ENCODE assay signal across 33 mouse cellular contexts in genomic region chr6:122569762-122570161, GRCm38 (mm10). TPM values are rescaled to one million over a fixed set of nuclear protein-coding genes. Genes with fewer than 3 reads are reported as not detected.
DNase-seq lines count a peak whose midpoint lies in the region; ATAC-seq and TF ChIP-seq lines count a peak whose summit lies in the region.
"Had no signal": no experiment of that assay in that cellular context is flagged by ENCODE, and none has a peak within 500 bp of the region (broad histone marks: within the 10 kb centered on the region; RNA-seq: fewer than 3 reads in every experiment).

No protein-coding gene starts in this region.

- no peak for ATAC-seq in hindbrain, embryonic 13.5 days (ENCODE audit: low FRiP score)
- ATAC-seq in hindbrain, embryonic 11.5 days (ENCODE audit: low FRiP score), result no peak
- 0 out of 2 replicates have a peak, but pooled peaks have one; percentile 28 for ATAC-seq in hindbrain, postnatal 0 days
- ATAC-seq: liver, embryonic 12.5 days; lung, postnatal 0 days had no signal

- no peak overlapping the region for H3K4me3 ChIP-seq in hindbrain, embryonic 13.5 days
- H3K4me3 ChIP-seq in hindbrain, embryonic 11.5 days (ENCODE audit: low read depth, low read length), result no peak overlapping the region
- peak overlapping the region; percentile 54 for H3K4me3 ChIP-seq in bone marrow, adult 2 months (replicated peaks; ENCODE audit: control insufficient read depth, low read depth, low read length)
- H3K4me3 ChIP-seq in bone marrow macrophage, adult 2 months (ENCODE audit: insufficient read depth, low read length), result peak overlapping the region; percentile 5; the same call in 1 of the 2 replicates
- H3K4me3 ChIP-seq in hindbrain, postnatal 0 days (ENCODE audit: low read length), result no peak overlapping the region
- H3K4me3 ChIP-seq: embryonic facial prominence, embryonic 10.5 days; embryonic facial prominence, embryonic 15.5 days; heart, embryonic 10.5 days; kidney, embryonic 15.5 days; layer of hippocampus, adult 2 months; limb, embryonic 13.5 days; liver, embryonic 12.5 days had no signal

- peak overlapping the region; percentile 44; the same call in 1 of the 2 replicates for H3K27ac ChIP-seq in hindbrain, embryonic 13.5 days
- no peak overlapping the region for H3K27ac ChIP-seq in hindbrain, embryonic 11.5 days (ENCODE audit: low read depth, low read length)
- peak overlapping the region; percentile 65 for H3K27ac ChIP-seq in bone marrow, adult 2 months (ENCODE audit: control insufficient read depth, insufficient read depth, low read depth, low read length, poor library complexity)
- peak overlapping the region; percentile 98 for H3K27ac ChIP-seq in bone marrow macrophage, adult 2 months (ENCODE audit: insufficient read depth, low read depth, low read length)
- H3K27ac ChIP-seq in hindbrain, postnatal 0 days, result no peak overlapping the region
- H3K27ac ChIP-seq: embryonic facial prominence, embryonic 10.5 days; embryonic facial prominence, embryonic 15.5 days; heart, embryonic 10.5 days; kidney, embryonic 15.5 days; layer of hippocampus, adult 2 months; limb, embryonic 13.5 days; liver, embryonic 12.5 days had no signal

- WGBS in hindbrain, embryonic 13.5 days, result 92% methylated on average over 1 of the region's 1 CpGs
- WGBS in hindbrain, embryonic 11.5 days, result 91% methylated on average over 1 of the region's 1 CpGs
- WGBS in bone marrow, adult 2 months, result 87% methylated on average over 1 of the region's 1 CpGs
- 78% methylated on average over 1 of the region's 1 CpGs for WGBS in hindbrain, postnatal 0 days

- TF ChIP-seq CTCF in bone marrow, adult 2 months (IDR thresholded peaks at IDR 0.05; ENCODE audit: control insufficient read depth, insufficient read depth, low read length), result no peak
- no peak for TF ChIP-seq CTCF in bone marrow macrophage, adult 2 months (IDR thresholded peaks at IDR 0.05; ENCODE audit: low read depth, low read length)
- no peak for TF ChIP-seq CTCF in hindbrain, postnatal 0 days (IDR thresholded peaks at IDR 0.05; ENCODE audit: low read depth)

- TF ChIP-seq POLR2A in bone marrow, adult 2 months (IDR thresholded peaks at IDR 0.05; ENCODE audit: borderline replicate concordance, control insufficient read depth, low read depth, low read length), result no peak
- TF ChIP-seq POLR2A in bone marrow macrophage, adult 2 months (IDR thresholded peaks at IDR 0.05; ENCODE audit: borderline replicate concordance, low read depth, low read length), result no peak

- 0 out of 2 replicates have a peak, but pooled peaks cover 4% of the 10 kb centered on the region for H3K27me3 ChIP-seq in hindbrain, embryonic 13.5 days
- H3K27me3 ChIP-seq in hindbrain, embryonic 11.5 days (ENCODE audit: control insufficient read depth, insufficient read depth, low read length), result no peaks in the 10 kb centered on the region
- no peaks in the 10 kb centered on the region for H3K27me3 ChIP-seq in hindbrain, postnatal 0 days (ENCODE audit: insufficient read depth, low read length)
- H3K27me3 ChIP-seq: embryonic facial prominence, embryonic 15.5 days; limb, embryonic 13.5 days had no signal

- no peak overlapping the region for H3K9ac ChIP-seq in hindbrain, embryonic 13.5 days
- no peak overlapping the region for H3K9ac ChIP-seq in hindbrain, embryonic 11.5 days (ENCODE audit: low read depth, low read length)
- no peak overlapping the region for H3K9ac ChIP-seq in hindbrain, postnatal 0 days (replicated peaks; ENCODE audit: low read length)
- H3K9ac ChIP-seq: embryonic facial prominence, embryonic 15.5 days; kidney, embryonic 15.5 days; limb, embryonic 13.5 days; liver, embryonic 12.5 days had no signal

- H3K4me2 ChIP-seq in hindbrain, embryonic 13.5 days, result no peak overlapping the region
- no peak overlapping the region for H3K4me2 ChIP-seq in hindbrain, embryonic 11.5 days (replicated peaks; ENCODE audit: low read depth, low read length)
- H3K4me2 ChIP-seq in hindbrain, postnatal 0 days (ENCODE audit: low read depth, low read length), result no peak overlapping the region
- H3K4me2 ChIP-seq: embryonic facial prominence, embryonic 15.5 days; kidney, embryonic 15.5 days; limb, embryonic 13.5 days; liver, embryonic 12.5 days had no signal

- DNase-seq in hindbrain, embryonic 11.5 days (ENCODE audit: low spot score), result no peak
- no peak for DNase-seq in hindbrain, postnatal 0 days (ENCODE audit: low spot score)
- DNase-seq in layer of hippocampus, postnatal 10 days (ENCODE audit: low spot score in 2 of 2), result no peak
- DNase-seq in spleen, postnatal 10 days (ENCODE audit: low spot score in 2 of 2), result no peak
- no peak for DNase-seq in gastrocnemius, postnatal 25 days
- DNase-seq: adrenal gland, postnatal 25 days; cerebellum, adult 8-10 months; cerebellum, postnatal 25 days; gastrocnemius, postnatal 10 days; heart, postnatal 4 days; kidney, adult 18-20 months; kidney, postnatal 36 days; lung, adult 18-20 months had no signal

- H3K36me3 ChIP-seq in hindbrain, embryonic 13.5 days, result no peaks in the 10 kb centered on the region
- no peaks in the 10 kb centered on the region for H3K36me3 ChIP-seq in hindbrain, embryonic 11.5 days (ENCODE audit: control insufficient read depth, insufficient read depth, low read length)
- H3K36me3 ChIP-seq in hindbrain, postnatal 0 days (ENCODE audit: insufficient read depth, low read length), result no peaks in the 10 kb centered on the region
- H3K36me3 ChIP-seq: embryonic facial prominence, embryonic 10.5 days; embryonic facial prominence, embryonic 15.5 days; heart, embryonic 10.5 days; kidney, embryonic 15.5 days; limb, embryonic 13.5 days; liver, embryonic 12.5 days had no signal

- 0 out of 2 replicates have a peak, but pooled peaks cover 4% of the 10 kb centered on the region for H3K4me1 ChIP-seq in hindbrain, embryonic 13.5 days (replicated peaks)
- H3K4me1 ChIP-seq in hindbrain, embryonic 11.5 days (replicated peaks; ENCODE audit: control insufficient read depth, insufficient read depth, low read length), result no peaks in the 10 kb centered on the region
- peaks cover 8% of the 10 kb centered on the region for H3K4me1 ChIP-seq in bone marrow, adult 2 months (ENCODE audit: control insufficient read depth, insufficient read depth, low read length)
- peaks cover 65% of the 10 kb centered on the region for H3K4me1 ChIP-seq in bone marrow macrophage, adult 2 months (ENCODE audit: control insufficient read depth, insufficient read depth, low read length)
- no peaks in the 10 kb centered on the region for H3K4me1 ChIP-seq in hindbrain, postnatal 0 days (ENCODE audit: insufficient read depth, low read length)
- H3K4me1 ChIP-seq: embryonic facial prominence, embryonic 10.5 days; embryonic facial prominence, embryonic 15.5 days; heart, embryonic 10.5 days; kidney, embryonic 15.5 days; limb, embryonic 13.5 days had no signal

- H3K9me3 ChIP-seq in hindbrain, embryonic 13.5 days, result no peaks in the 10 kb centered on the region
- H3K9me3 ChIP-seq in hindbrain, embryonic 11.5 days (ENCODE audit: control insufficient read depth, low read length), result no peaks in the 10 kb centered on the region
- H3K9me3 ChIP-seq in hindbrain, postnatal 0 days (ENCODE audit: low read length), result no peaks in the 10 kb centered on the region
- H3K9me3 ChIP-seq: embryonic facial prominence, embryonic 10.5 days; embryonic facial prominence, embryonic 15.5 days; heart, embryonic 10.5 days; kidney, embryonic 15.5 days; limb, embryonic 13.5 days; liver, embryonic 12.5 days had no signal

RNA-seq across cellular contexts. Expression of gene Aicda, which starts 16.2 kb away (rescaled TPM):
- polyA plus RNA-seq in hindbrain, embryonic 13.5 days (2015; fragmentation: Nextera tagmentation; extraction: Ambion mirVana), result 0.71 and 1.1 TPM in 2 replicates
- 0.11 TPM in 1 of 2 replicates, not detected in the other for polyA plus RNA-seq in hindbrain, embryonic 11.5 days (2014; fragmentation: Nextera tagmentation; extraction: Ambion mirVana)
- 0.40 TPM in 1 of 2 replicates, not detected in the other for polyA plus RNA-seq in bone marrow, adult 2 months (2011; ENCODE audit: insufficient read depth, insufficient read length, low replicate concordance, missing spikeins)
- polyA plus RNA-seq in bone marrow macrophage, adult 2 months (2012; ENCODE audit: insufficient read depth, insufficient read length, missing spikeins), result 0.45 TPM in 1 of 2 replicates, not detected in the other
- total RNA-seq in hindbrain, postnatal 0 days (2014; rRNA removed), result 1.9 TPM in 1 of 2 replicates, not detected in the other
- 0.38 and 0.67 TPM in 2 replicates for polyA plus RNA-seq in hindbrain, postnatal 0 days (2015; fragmentation: Nextera tagmentation; extraction: Ambion mirVana)
- total RNA-seq in layer of hippocampus, postnatal 10 days (2021), result not detected
- not detected for total RNA-seq in gastrocnemius, postnatal 25 days (2021)
- total RNA-seq: adrenal gland, adult 18-20 months; adrenal gland, postnatal 25 days; gastrocnemius, postnatal 10 days; granulocyte monocyte progenitor cell, adult 5-6 weeks; heart, postnatal 4 days; layer of hippocampus, adult 2 months; layer of hippocampus, postnatal 25 days; left cerebral cortex, adult 8-10 months; left cerebral cortex, postnatal 36 days had no signal
- polyA plus RNA-seq: embryonic facial prominence, embryonic 15.5 days; heart, embryonic 10.5 days; heart, embryonic 16.5 days; kidney, embryonic 15.5 days; liver, embryonic 12.5 days; stomach, embryonic 14.5 days; testis, adult 2 months had no signal

RNA-seq across cellular contexts. Expression of gene Apobec1, which starts 32.5 kb away (rescaled TPM):
- 1.5 and 2.5 TPM in 2 replicates for polyA plus RNA-seq in hindbrain, embryonic 13.5 days (2015; fragmentation: Nextera tagmentation; extraction: Ambion mirVana)
- 1.7 and 2.1 TPM in 2 replicates for polyA plus RNA-seq in hindbrain, embryonic 11.5 days (2014; fragmentation: Nextera tagmentation; extraction: Ambion mirVana)
- polyA plus RNA-seq in bone marrow, adult 2 months (2011; ENCODE audit: insufficient read depth, insufficient read length, low replicate concordance, missing spikeins), result 9.8 and 23.3 TPM in 2 replicates
- 664 and 728 TPM in 2 replicates for polyA plus RNA-seq in bone marrow macrophage, adult 2 months (2012; ENCODE audit: insufficient read depth, insufficient read length, missing spikeins)
- total RNA-seq in hindbrain, postnatal 0 days (2014; rRNA removed), result 2.9 and 7.6 TPM in 2 replicates
- 1.6 and 2.1 TPM in 2 replicates for polyA plus RNA-seq in hindbrain, postnatal 0 days (2015; fragmentation: Nextera tagmentation; extraction: Ambion mirVana)
- total RNA-seq in layer of hippocampus, postnatal 10 days (2021), result 1 to 10 TPM; 2.0 to 2.4 TPM
- total RNA-seq in gastrocnemius, postnatal 25 days (2021), result 1 to 10 TPM; 1.8 to 1.9 TPM

RNA-seq across cellular contexts. Expression of gene Gdf3, which starts 40.1 kb away (rescaled TPM):
- polyA plus RNA-seq in hindbrain, embryonic 13.5 days (2015; fragmentation: Nextera tagmentation; extraction: Ambion mirVana), result 0.08 TPM in 1 of 2 replicates, not detected in the other
- polyA plus RNA-seq in hindbrain, embryonic 11.5 days (2014; fragmentation: Nextera tagmentation; extraction: Ambion mirVana), result 0.25 TPM in 1 of 2 replicates, not detected in the other
- 2.0 and 8.2 TPM in 2 replicates for polyA plus RNA-seq in bone marrow, adult 2 months (2011; ENCODE audit: insufficient read depth, insufficient read length, low replicate concordance, missing spikeins)
- 30.2 and 32.0 TPM in 2 replicates for polyA plus RNA-seq in bone marrow macrophage, adult 2 months (2012; ENCODE audit: insufficient read depth, insufficient read length, missing spikeins)
- 1.1 and 1.6 TPM in 2 replicates for total RNA-seq in hindbrain, postnatal 0 days (2014; rRNA removed)
- polyA plus RNA-seq in hindbrain, postnatal 0 days (2015; fragmentation: Nextera tagmentation; extraction: Ambion mirVana), result 0.19 and 0.29 TPM in 2 replicates
- not detected for total RNA-seq in layer of hippocampus, postnatal 10 days (2021)
- total RNA-seq in gastrocnemius, postnatal 25 days (2021), result not detected
- total RNA-seq: adrenal gland, adult 18-20 months; adrenal gland, postnatal 25 days; gastrocnemius, postnatal 10 days; heart, postnatal 4 days; layer of hippocampus, adult 2 months; layer of hippocampus, postnatal 25 days; left cerebral cortex, adult 8-10 months; left cerebral cortex, postnatal 36 days had no signal
- polyA plus RNA-seq: kidney, embryonic 15.5 days; lung, postnatal 0 days; stomach, embryonic 14.5 days had no signal

RNA-seq across cellular contexts. Expression of gene Dppa3, which starts 56.4 kb away (rescaled TPM):
- not detected in 2 replicates for polyA plus RNA-seq in hindbrain, embryonic 13.5 days (2015; fragmentation: Nextera tagmentation; extraction: Ambion mirVana)
- polyA plus RNA-seq in hindbrain, embryonic 11.5 days (2014; fragmentation: Nextera tagmentation; extraction: Ambion mirVana), result not detected in 2 replicates
- polyA plus RNA-seq in bone marrow, adult 2 months (2011; ENCODE audit: insufficient read depth, insufficient read length, low replicate concordance, missing spikeins), result 1.8 TPM in 1 of 2 replicates, not detected in the other
- 14.6 and 20.2 TPM in 2 replicates for polyA plus RNA-seq in bone marrow macrophage, adult 2 months (2012; ENCODE audit: insufficient read depth, insufficient read length, missing spikeins)
- total RNA-seq in hindbrain, postnatal 0 days (2014; rRNA removed), result not detected in 2 replicates
- polyA plus RNA-seq in hindbrain, postnatal 0 days (2015; fragmentation: Nextera tagmentation; extraction: Ambion mirVana), result not detected in 2 replicates
- not detected for total RNA-seq in layer of hippocampus, postnatal 10 days (2021)
- total RNA-seq in gastrocnemius, postnatal 25 days (2021), result not detected
- total RNA-seq: adrenal gland, adult 18-20 months; adrenal gland, postnatal 25 days; gastrocnemius, postnatal 10 days; granulocyte monocyte progenitor cell, adult 5-6 weeks; heart, postnatal 4 days; layer of hippocampus, adult 2 months; layer of hippocampus, postnatal 25 days; left cerebral cortex, adult 8-10 months; left cerebral cortex, postnatal 36 days had no signal
- polyA plus RNA-seq: embryonic facial prominence, embryonic 10.5 days; embryonic facial prominence, embryonic 15.5 days; heart, embryonic 10.5 days; heart, embryonic 16.5 days; intestine, embryonic 14.5 days; kidney, embryonic 15.5 days; limb, embryonic 13.5 days; liver, embryonic 12.5 days; lung, postnatal 0 days; stomach, embryonic 14.5 days had no signal

Comparison
In these comparisons a context has a peak if more than half of its experiments do, and no peak if none do; other contexts are left out.
1. H3K27ac ChIP-seq: peak in hindbrain, embryonic 13.5 days (single experiment), bone marrow, adult 2 months (single experiment) and bone marrow macrophage, adult 2 months (single experiment); none in hindbrain, embryonic 11.5 days (single experiment) and hindbrain, postnatal 0 days (single experiment).
2. H3K4me3 ChIP-seq: peak in bone marrow, adult 2 months (single experiment) and bone marrow macrophage, adult 2 months (single experiment); none in hindbrain, embryonic 13.5 days (single experiment), hindbrain, embryonic 11.5 days (single experiment) and hindbrain, postnatal 0 days (single experiment).
3. RNA of gene Apobec1, which starts 32.5 kb away (polyA plus RNA-seq): 664 to 728 TPM in bone marrow macrophage, adult 2 months; 9.8 to 23.3 TPM in bone marrow, adult 2 months, 1.5 to 2.5 TPM in hindbrain, embryonic 13.5 days, 1.7 to 2.1 TPM in hindbrain, embryonic 11.5 days and 1.6 to 2.1 TPM in hindbrain, postnatal 0 days; every median in the first group is over 10 times any median in the second.